Mouse (Mus musculus) lung, postnatal 0 days (tissue): ENCODE measurements around the gene 1700012B09Rik.

Experiments
- CTCF ChIP-seq: IDR thresholded peaks from 2 replicates; pipeline ENCODE4 v1.5.1; 2016; ENCODE audit warnings: antibody characterized with exemption, mild to moderate bottlenecking
- EP300 ChIP-seq: IDR thresholded peaks from 2 replicates; pipeline ENCODE4 v1.6.1; 2016; ENCODE audit warnings: antibody characterized with exemption, mild to moderate bottlenecking, control low read depth

DNA sequence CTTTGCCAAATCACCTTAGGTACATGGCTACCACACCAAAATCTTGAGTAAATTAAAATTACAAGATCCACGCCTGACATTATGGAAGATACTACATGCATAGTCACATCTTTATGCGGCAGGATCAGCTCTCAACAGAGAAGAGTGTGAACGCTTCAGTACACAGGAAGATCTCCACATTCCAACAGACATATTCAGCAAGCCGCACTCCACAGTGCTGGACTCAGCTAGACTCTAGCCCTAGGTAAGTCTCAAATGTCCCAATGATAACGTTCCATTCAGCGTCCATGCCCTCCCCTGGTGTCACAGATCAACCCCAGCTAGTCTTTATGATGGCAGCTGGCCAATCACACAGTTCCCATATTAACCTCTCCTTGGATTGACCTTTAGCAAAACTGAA lies 44.8 kb downstream of the 1700012B09Rik start:
- TF ChIP-seq CTCF (no peak), EP300 (no peak)
